Mouse (Mus musculus) thymus, adult 2 months (tissue): ENCODE measurements around the gene Bcor. TPM values are rescaled to one million over a fixed set of nuclear protein-coding genes. Genes with fewer than 3 reads are reported as not detected.

Source experiments
- DNase-seq: peaks from one replicate; pipeline ENCODE4 v3.0.0; 2021
- H3K27ac ChIP-seq: fragments of 200-500 bp; 2 replicates; pipeline ENCODE4 v1.5.1; 2012; ENCODE audit warnings: low read length, control low read depth; ENCODE audit not compliant: control insufficient read depth, insufficient read depth
- H3K27me3 ChIP-seq: fragments of 200-500 bp; 2 replicates; pipeline ENCODE4 v1.6.1; 2012; ENCODE audit warnings: mild to moderate bottlenecking, low read length, moderate library complexity, mixed read lengths; ENCODE audit not compliant: control insufficient read depth, insufficient read depth
- H3K36me3 ChIP-seq: fragments of 200-500 bp; 2 replicates; pipeline ENCODE4 v1.6.1; 2012; ENCODE audit warnings: mild to moderate bottlenecking, low read length, moderate library complexity; ENCODE audit not compliant: control insufficient read depth, insufficient read depth
- H3K4me1 ChIP-seq: fragments of 200-500 bp; replicated peaks from 2 replicates; pipeline ENCODE4 v1.6.1; 2012; ENCODE audit warnings: low read length; ENCODE audit not compliant: control insufficient read depth, insufficient read depth
- H3K4me3 ChIP-seq: fragments of 200-500 bp; 2 replicates; pipeline ENCODE4 v1.5.1; 2012; ENCODE audit warnings: mild to moderate bottlenecking, low read length, control low read depth, moderate library complexity; ENCODE audit not compliant: control insufficient read depth, insufficient read depth
- CTCF ChIP-seq: fragments of 200-500 bp; IDR thresholded peaks from 2 replicates; pipeline ENCODE4 v1.5.1; 2012; ENCODE audit warnings: mild to moderate bottlenecking, control low read depth, low read length, moderate library complexity, borderline replicate concordance; ENCODE audit not compliant: control insufficient read depth, poor library complexity, insufficient read depth; ENCODE audit errors: extremely low read depth
- POLR2A ChIP-seq: fragments of 200-500 bp; IDR thresholded peaks from 2 replicates; pipeline ENCODE4 v1.6.1; 2012; ENCODE audit warnings: mild to moderate bottlenecking, low read length, control low read depth, moderate library complexity; ENCODE audit not compliant: control insufficient read depth, poor library complexity, insufficient read depth; ENCODE audit errors: extremely low read depth
- WGBS: fragments of 180-500 bp; shearing (Covaris S2); methylation state at CpG from one replicate; pipeline ENCODE4 v1.1.7; 2018; 5-methylcytosine and 5-hydroxymethylcytosine counted together
- polyA plus RNA-seq: library from polyadenylated mRNA; depleted of rRNA; stranded (reverse); fragments of >200 nt; gene quantifications from 2 replicates; pipeline ENCODE4 v1.2.3, GENCODE M21; 2012

Gene Bcor
- polyA plus RNA-seq, 1 experiment, result 30.6 TPM

- Histone ChIP-seq H3K4me3 (no peak overlapping the region), H3K36me3 (peaks cover 36% of the 10 kb centered on the region), H3K27ac (no peak overlapping the region), H3K27me3 (no peaks in the 10 kb centered on the region), H3K4me1 (no peaks in the 10 kb centered on the region)
- 98% methylated on average over 11 of the region's 11 CpGs for WGBS
- no peak for DNase-seq
- no peak for TF ChIP-seq CTCF
- no peak for TF ChIP-seq POLR2A
Measured at GRCm38 (mm10) chrX:12057210-12057609, 102.9 kb downstream of the Bcor start.

GRCm38 (mm10) chrX:12053315-12053914, 106.7 kb downstream of the Bcor start:
- no peak for DNase-seq
- WGBS, result 86% methylated on average over 9 of the region's 9 CpGs
- peaks cover 32% of the 10 kb centered on the region for H3K36me3 ChIP-seq
- H3K4me3 ChIP-seq, result no peak overlapping the region
- no peak overlapping the region for H3K27ac ChIP-seq
- no peaks in the 10 kb centered on the region for H3K27me3 ChIP-seq
- TF ChIP-seq CTCF (no peak), POLR2A (no peak)
- no peaks in the 10 kb centered on the region; the same call in 1 of the 2 replicates for H3K4me1 ChIP-seq

GRCm38 (mm10) chrX:12052651-12053050, 107.5 kb downstream of the Bcor start:
- H3K27ac ChIP-seq, result no peak overlapping the region
- H3K4me3 ChIP-seq, result no peak overlapping the region
- peaks cover 31% of the 10 kb centered on the region for H3K36me3 ChIP-seq
- 83% methylated on average over 1 of the region's 1 CpGs for WGBS
- H3K27me3 ChIP-seq, result no peaks in the 10 kb centered on the region
- no peak for DNase-seq
- H3K4me1 ChIP-seq, result peaks cover 5% of the 10 kb centered on the region
- TF ChIP-seq POLR2A, result no peak
- no peak for TF ChIP-seq CTCF

DNA sequence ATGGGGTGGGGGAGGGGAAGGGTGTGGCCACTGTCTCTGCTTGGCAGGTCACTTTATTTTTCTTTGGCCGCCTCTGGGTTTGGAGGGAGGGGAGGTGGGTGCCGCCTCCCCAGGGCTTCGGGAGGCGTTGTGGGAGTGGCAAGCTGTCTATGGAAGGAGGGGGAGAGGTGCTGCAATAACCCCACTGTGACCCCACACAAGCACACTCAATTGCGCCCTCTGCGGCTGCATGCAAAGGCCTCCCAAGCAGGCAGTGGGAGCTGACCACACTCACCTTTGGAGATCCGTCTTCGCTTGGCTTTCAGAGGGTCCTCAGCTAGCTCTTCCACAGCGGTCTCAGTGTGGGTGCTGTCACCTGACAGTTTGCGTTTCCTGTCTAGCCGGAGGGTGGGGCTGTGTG, 111.4 kb downstream of the Bcor start:
- Histone ChIP-seq H3K36me3 (peaks cover 32% of the 10 kb centered on the region), H3K27ac (no peak overlapping the region), H3K27me3 (no peaks in the 10 kb centered on the region), H3K4me3 (no peak overlapping the region), H3K4me1 (peaks cover 5% of the 10 kb centered on the region)
- TF ChIP-seq CTCF (no peak), POLR2A (no peak)
- DNase-seq, result no peak
- WGBS, result 84% methylated on average over 11 of the region's 11 CpGs

DNA sequence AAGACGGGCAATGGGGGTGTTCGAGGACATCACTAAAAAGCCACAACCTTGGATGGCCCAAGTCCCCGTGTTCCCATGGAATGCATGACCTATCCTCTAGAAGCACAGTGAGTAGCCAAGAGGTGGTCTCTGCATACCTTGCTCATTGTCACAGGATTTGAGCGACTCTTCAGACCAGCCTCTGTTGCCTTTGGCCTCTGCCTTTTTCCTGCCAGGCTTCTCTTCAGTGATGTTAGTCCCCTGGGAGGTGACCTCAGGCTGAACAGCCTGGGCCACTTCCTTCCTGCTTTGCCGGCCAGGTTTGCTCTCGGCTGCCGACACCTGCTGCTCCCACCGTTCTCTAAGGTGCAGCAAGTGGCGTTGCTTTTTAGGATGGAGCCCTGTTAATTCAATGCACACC, 112.0 kb downstream of the Bcor start:
- Histone ChIP-seq H3K27me3 (no peaks in the 10 kb centered on the region), H3K4me1 (peaks cover 5% of the 10 kb centered on the region), H3K4me3 (no peak overlapping the region), H3K36me3 (peaks cover 32% of the 10 kb centered on the region), H3K27ac (no peak overlapping the region)
- no peak for TF ChIP-seq CTCF
- TF ChIP-seq POLR2A, result no peak
- no peak for DNase-seq
- 52% methylated on average over 9 of the region's 9 CpGs for WGBS

- no peak overlapping the region for H3K27ac ChIP-seq
- H3K27me3 ChIP-seq, result no peaks in the 10 kb centered on the region
- peaks cover 32% of the 10 kb centered on the region for H3K36me3 ChIP-seq
- 88% methylated on average over 16 of the region's 16 CpGs for WGBS
- TF ChIP-seq CTCF (no peak), POLR2A (no peak)
- peaks cover 5% of the 10 kb centered on the region for H3K4me1 ChIP-seq
- no peak overlapping the region for H3K4me3 ChIP-seq
- no peak for DNase-seq
Measured at GRCm38 (mm10) chrX:12047223-12047911, 112.8 kb downstream of the Bcor start.

- 97% methylated on average over 13 of the region's 13 CpGs for WGBS
- Histone ChIP-seq H3K27ac (no peak overlapping the region), H3K4me1 (peaks cover 10% of the 10 kb centered on the region), H3K4me3 (no peak overlapping the region), H3K36me3 (peaks cover 32% of the 10 kb centered on the region), H3K27me3 (no peaks in the 10 kb centered on the region)
- no peak for TF ChIP-seq CTCF
- no peak for TF ChIP-seq POLR2A
- DNase-seq, result no peak
Measured at GRCm38 (mm10) chrX:12046676-12047075, 113.5 kb downstream of the Bcor start.
